ENCODE assay signal across 9 mouse cellular contexts in the genomic region with DNA sequence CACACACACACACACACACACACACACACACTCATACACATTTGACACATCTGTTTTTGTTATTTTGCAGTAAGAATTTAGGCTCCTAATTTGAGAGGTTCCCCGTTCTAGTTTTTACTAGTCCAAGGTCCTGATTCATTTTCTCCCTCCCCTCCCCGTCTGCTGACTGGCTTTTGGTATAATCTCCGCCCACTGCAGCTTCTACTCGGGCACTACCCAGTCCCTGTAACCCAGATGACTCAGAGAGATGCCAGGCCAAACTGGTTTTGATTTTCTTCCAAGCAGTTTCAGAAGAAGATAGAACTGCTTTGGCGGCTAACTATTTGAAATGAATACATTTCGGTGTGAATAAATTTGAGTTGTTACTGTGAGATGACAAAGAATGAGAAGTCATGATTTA.
DNase-seq lines count a peak whose midpoint lies in the region; ATAC-seq and TF ChIP-seq lines count a peak whose summit lies in the region.
"Had no signal": no experiment of that assay in that cellular context is flagged by ENCODE, and none has a peak within 500 bp of the region (broad histone marks: within the 10 kb centered on the region; RNA-seq: fewer than 3 reads in every experiment).

No protein-coding gene starts in this region.

- H3K4me2 ChIP-seq in forebrain, embryonic 16.5 days (ENCODE audit: low read length), result no peak overlapping the region
- H3K4me2 ChIP-seq: midbrain, embryonic 12.5 days had no signal

- no peak overlapping the region for H3K27ac ChIP-seq in left cerebral cortex, adult 2 months
- no peak overlapping the region for H3K27ac ChIP-seq in forebrain, embryonic 16.5 days (ENCODE audit: low read length)
- H3K27ac ChIP-seq: midbrain, embryonic 12.5 days had no signal

- H3K9me3 ChIP-seq in forebrain, embryonic 16.5 days (ENCODE audit: control insufficient read depth, low read length), result no peaks in the 10 kb centered on the region
- H3K9me3 ChIP-seq: midbrain, embryonic 12.5 days had no signal

- ATAC-seq in forebrain, embryonic 16.5 days, result no peak

- intact Hi-C loops in gastrocnemius, postnatal 36 days (cut with DNase I), result no loop called here
- intact Hi-C loops in left cerebral cortex, adult 2 months (cut with DNase I), result no loop called here

- no peak overlapping the region for H3K4me3 ChIP-seq in left cerebral cortex, adult 2 months
- no peak overlapping the region for H3K4me3 ChIP-seq in forebrain, embryonic 16.5 days (replicated peaks; ENCODE audit: low read length)
- H3K4me3 ChIP-seq: midbrain, embryonic 12.5 days had no signal

- no peaks in the 10 kb centered on the region for H3K27me3 ChIP-seq in forebrain, embryonic 16.5 days (replicated peaks; ENCODE audit: control insufficient read depth, insufficient read depth, low read length)
- H3K27me3 ChIP-seq: midbrain, embryonic 12.5 days had no signal

- TF ChIP-seq CTCF in left cerebral cortex, adult 2 months (IDR thresholded peaks at IDR 0.05), result no peak

- DNase-seq in gastrocnemius, adult 18-20 months (ENCODE audit: low spot score), result peak; percentile 19
- DNase-seq in gastrocnemius, postnatal 36 days, result no peak
- DNase-seq in 3134 (ENCODE audit: extremely low read depth, insufficient read length, low spot score), result peak; percentile 69
- DNase-seq in adrenal gland, adult 2 months, result peak; percentile 80
- DNase-seq in cerebellum, postnatal 36 days, result peak; percentile 47 to 62
- DNase-seq in left cerebral cortex, adult 2 months (ENCODE audit: extremely low spot score in 1 of 2, low spot score in 2 of 2), result no peak
- no peak for DNase-seq in layer of hippocampus, postnatal 36 days

- no peaks in the 10 kb centered on the region for H3K36me3 ChIP-seq in forebrain, embryonic 16.5 days (ENCODE audit: control insufficient read depth, insufficient read depth)
- H3K36me3 ChIP-seq: midbrain, embryonic 12.5 days had no signal

- WGBS in forebrain, embryonic 16.5 days, result 50% methylated on average over 6 of the region's 6 CpGs

- H3K9ac ChIP-seq in forebrain, embryonic 16.5 days (replicated peaks; ENCODE audit: low read depth, low read length), result no peak overlapping the region
- H3K9ac ChIP-seq: midbrain, embryonic 12.5 days had no signal

- no peaks in the 10 kb centered on the region for H3K4me1 ChIP-seq in forebrain, embryonic 16.5 days (replicated peaks; ENCODE audit: control insufficient read depth, insufficient read depth, low read length)
- H3K4me1 ChIP-seq: midbrain, embryonic 12.5 days had no signal

Comparison
In these comparisons a context has a peak if more than half of its experiments do, and no peak if none do; other contexts are left out.
1. DNase-seq: peak in gastrocnemius, adult 18-20 months (single experiment), 3134 (single experiment), adrenal gland, adult 2 months (single experiment) and cerebellum, postnatal 36 days (2 of 2); none in gastrocnemius, postnatal 36 days (0 of 2), left cerebral cortex, adult 2 months (0 of 2) and layer of hippocampus, postnatal 36 days (0 of 2).